Mouse (Mus musculus): ENCODE data around the gene Oas2. TPM values are rescaled to one million over a fixed set of nuclear protein-coding genes. Genes with fewer than 3 reads are reported as not detected.

Gene Oas2
- polyA plus RNA-seq, 1 experiment from 2014 or later = 0.08 TPM

GRCm38 (mm10) chr5:120721005-120721404 is 28.6 kb downstream of the Oas2 start:
- 66% methylated on average over 7 of the region's 7 CpGs for WGBS
- no peak overlapping the region for H3K4me3 ChIP-seq
- no peak for ATAC-seq (replicated peaks)

GRCm38 (mm10) chr5:120718600-120719378 is 30.9 kb downstream of the Oas2 start:
- Histone ChIP-seq H3K27ac (replicated peaks) (no peak overlapping the region), H3K4me2 (replicated peaks) (no peak overlapping the region), H3K36me3 (no peaks in the 10 kb centered on the region), H3K27me3 (no peaks in the 10 kb centered on the region), H3K9me3 (no peaks in the 10 kb centered on the region), H3K9ac (replicated peaks) (no peak overlapping the region), H3K4me1 (peaks cover 15% of the 10 kb centered on the region), H3K4me3 (no peak overlapping the region)
- 51% methylated on average over 15 of the region's 15 CpGs for WGBS
- ATAC-seq (replicated peaks) = no peak

More at GRCm38 (mm10) chr5:120721005-120721404, 28.6 kb downstream of the Oas2 start:
- Histone ChIP-seq H3K27me3 (no peaks in the 10 kb centered on the region), H3K36me3 (no peaks in the 10 kb centered on the region), H3K9ac (replicated peaks) (no peak overlapping the region), H3K27ac (replicated peaks) (no peak overlapping the region), H3K9me3 (no peaks in the 10 kb centered on the region), H3K4me1 (peaks cover 9% of the 10 kb centered on the region), H3K4me2 (replicated peaks) (no peak overlapping the region)

- no peak overlapping the region for H3K4me3 ChIP-seq
- no peak overlapping the region for H3K27ac ChIP-seq (replicated peaks)
- ATAC-seq (replicated peaks) = no peak
- WGBS = 62% methylated on average over 10 of the region's 10 CpGs
- H3K9ac ChIP-seq (replicated peaks) = no peak overlapping the region
- no peaks in the 10 kb centered on the region for H3K9me3 ChIP-seq
- H3K4me1 ChIP-seq = peaks cover 15% of the 10 kb centered on the region
- H3K27me3 ChIP-seq = 0 out of 2 replicates have a peak, but pooled peaks cover 3% of the 10 kb centered on the region
- no peaks in the 10 kb centered on the region for H3K36me3 ChIP-seq
- no peak overlapping the region for H3K4me2 ChIP-seq (replicated peaks)
Observed at GRCm38 (mm10) chr5:120717136-120717535, 32.5 kb downstream of the Oas2 start.

- 4% methylated on average over 16 of the region's 16 CpGs for WGBS
- H3K27me3 ChIP-seq = 0 out of 2 replicates have a peak, but pooled peaks cover 3% of the 10 kb centered on the region
- no peaks in the 10 kb centered on the region for H3K36me3 ChIP-seq
- no peak for ATAC-seq (replicated peaks)
- no peak overlapping the region for H3K4me2 ChIP-seq (replicated peaks)
- no peaks in the 10 kb centered on the region for H3K9me3 ChIP-seq
- H3K27ac ChIP-seq (replicated peaks) = no peak overlapping the region
- H3K4me1 ChIP-seq = peaks cover 39% of the 10 kb centered on the region
- no peak overlapping the region for H3K9ac ChIP-seq (replicated peaks)
- H3K4me3 ChIP-seq = no peak overlapping the region
Observed at GRCm38 (mm10) chr5:120714314-120714713, 35.3 kb downstream of the Oas2 start.

GRCm38 (mm10) chr5:120712721-120713120 is 36.9 kb downstream of the Oas2 start:
- Histone ChIP-seq H3K9ac (replicated peaks) (no peak overlapping the region), H3K27me3 (0 out of 2 replicates have a peak, but pooled peaks cover 3% of the 10 kb centered on the region), H3K9me3 (no peaks in the 10 kb centered on the region), H3K4me3 (no peak overlapping the region), H3K27ac (replicated peaks) (no peak overlapping the region), H3K36me3 (no peaks in the 10 kb centered on the region), H3K4me2 (replicated peaks) (no peak overlapping the region), H3K4me1 (peaks cover 55% of the 10 kb centered on the region)
- 52% methylated on average over 8 of the region's 8 CpGs for WGBS
- no peak for ATAC-seq (replicated peaks)

- 0 out of 2 replicates have a peak, but pooled peaks have one; percentile 12 for ATAC-seq (replicated peaks)
- H3K27ac ChIP-seq (replicated peaks) = peak within 1 kb of the TSS; percentile 85
- 0 out of 2 replicates have a peak, but pooled peaks cover 3% of the 10 kb centered on the region for H3K27me3 ChIP-seq
- H3K4me1 ChIP-seq = peaks cover 57% of the 10 kb centered on the region
- no peaks in the 10 kb centered on the region for H3K36me3 ChIP-seq
- 30% methylated on average over 3 of the region's 3 CpGs for WGBS
- H3K9me3 ChIP-seq = no peaks in the 10 kb centered on the region
- peak within 1 kb of the TSS; percentile 80 for H3K9ac ChIP-seq (replicated peaks)
- H3K4me2 ChIP-seq (replicated peaks) = peak within 1 kb of the TSS; percentile 90
- peak within 1 kb of the TSS; percentile 81 for H3K4me3 ChIP-seq
Observed at GRCm38 (mm10) chr5:120711827-120712226, 37.8 kb downstream of the Oas2 start, which contains the start of gene Dtx1. TSS of gene Dtx1 (minus strand) at chr5:120711927.

GRCm38 (mm10) chr5:120711416-120711815 is 38.2 kb downstream of the Oas2 start:
- Histone ChIP-seq H3K9me3 (no peaks in the 10 kb centered on the region), H3K4me3 (peak overlapping the region; percentile 81), H3K4me2 (replicated peaks) (peak overlapping the region; percentile 90), H3K9ac (replicated peaks) (peak overlapping the region; percentile 80), H3K36me3 (no peaks in the 10 kb centered on the region), H3K4me1 (peaks cover 59% of the 10 kb centered on the region), H3K27ac (replicated peaks) (peak overlapping the region; percentile 85), H3K27me3 (0 out of 2 replicates have a peak, but pooled peaks cover 3% of the 10 kb centered on the region)
- under 1% methylated on average over 41 of the region's 43 CpGs for WGBS
- peak; percentile 68 for ATAC-seq (replicated peaks)

GRCm38 (mm10) chr5:120710826-120711248 is 38.8 kb downstream of the Oas2 start:
- H3K27me3 ChIP-seq = 0 out of 2 replicates have a peak, but pooled peaks cover 3% of the 10 kb centered on the region
- under 1% methylated on average over 31 of the region's 34 CpGs for WGBS
- ATAC-seq (replicated peaks) = peak; percentile 44

GRCm38 (mm10) chr5:120710161-120710825 is 39.4 kb downstream of the Oas2 start:
- no peaks in the 10 kb centered on the region for H3K36me3 ChIP-seq
- WGBS = 2% methylated on average over 40 of the region's 40 CpGs
- H3K4me3 ChIP-seq = peak overlapping the region; percentile 81
- no peaks in the 10 kb centered on the region for H3K9me3 ChIP-seq
- H3K4me2 ChIP-seq (replicated peaks) = peak overlapping the region; percentile 90
- 0 out of 2 replicates have a peak, but pooled peaks cover 3% of the 10 kb centered on the region for H3K27me3 ChIP-seq
- peaks cover 69% of the 10 kb centered on the region for H3K4me1 ChIP-seq
- H3K27ac ChIP-seq (replicated peaks) = peak overlapping the region; percentile 85
- peak overlapping the region; percentile 80 for H3K9ac ChIP-seq (replicated peaks)
- ATAC-seq (replicated peaks) = peak; percentile 21

More at GRCm38 (mm10) chr5:120710826-120711248, 38.8 kb downstream of the Oas2 start:
- no peaks in the 10 kb centered on the region for H3K9me3 ChIP-seq
- peak overlapping the region; percentile 80 for H3K9ac ChIP-seq (replicated peaks)
- H3K4me2 ChIP-seq (replicated peaks) = peak overlapping the region; percentile 90
- no peaks in the 10 kb centered on the region for H3K36me3 ChIP-seq
- H3K4me3 ChIP-seq = peak overlapping the region; percentile 81
- peaks cover 64% of the 10 kb centered on the region for H3K4me1 ChIP-seq
- peak overlapping the region; percentile 85 for H3K27ac ChIP-seq (replicated peaks)

GRCm38 (mm10) chr5:120706976-120707375 is 42.7 kb downstream of the Oas2 start:
- H3K9me3 ChIP-seq = no peaks in the 10 kb centered on the region
- H3K4me2 ChIP-seq (replicated peaks) = peak overlapping the region; percentile 41
- no peaks in the 10 kb centered on the region for H3K27me3 ChIP-seq
- H3K9ac ChIP-seq (replicated peaks) = peak overlapping the region; percentile 3; the same call in 1 of the 2 replicates
- no peaks in the 10 kb centered on the region for H3K36me3 ChIP-seq
- 0 out of 2 replicates have a peak overlapping the region, but pooled peaks have one; percentile 14 for H3K27ac ChIP-seq (replicated peaks)
- ATAC-seq (replicated peaks) = no peak
- H3K4me3 ChIP-seq = peak overlapping the region; percentile 16
- peaks cover 80% of the 10 kb centered on the region for H3K4me1 ChIP-seq
- WGBS = 34% methylated on average over 13 of the region's 13 CpGs

GRCm38 (mm10) chr5:120706541-120706940 is 43.1 kb downstream of the Oas2 start:
- 3% methylated on average over 16 of the region's 16 CpGs for WGBS
- peaks cover 77% of the 10 kb centered on the region for H3K4me1 ChIP-seq
- peak overlapping the region; percentile 3; the same call in 1 of the 2 replicates for H3K9ac ChIP-seq (replicated peaks)

GRCm38 (mm10) chr5:120704421-120704820 is 45.2 kb downstream of the Oas2 start:
- H3K4me3 ChIP-seq = no peak overlapping the region
- H3K36me3 ChIP-seq = no peaks in the 10 kb centered on the region
- no peak overlapping the region for H3K9ac ChIP-seq (replicated peaks)
- no peak for ATAC-seq (replicated peaks)
- 55% methylated on average over 6 of the region's 6 CpGs for WGBS
- H3K4me2 ChIP-seq (replicated peaks) = no peak overlapping the region
- H3K4me1 ChIP-seq = peaks cover 72% of the 10 kb centered on the region
- no peaks in the 10 kb centered on the region for H3K27me3 ChIP-seq
- H3K9me3 ChIP-seq = no peaks in the 10 kb centered on the region
- no peak overlapping the region for H3K27ac ChIP-seq (replicated peaks)

More at GRCm38 (mm10) chr5:120706541-120706940, 43.1 kb downstream of the Oas2 start:
- Histone ChIP-seq H3K27me3 (no peaks in the 10 kb centered on the region), H3K9me3 (no peaks in the 10 kb centered on the region), H3K4me2 (replicated peaks) (peak overlapping the region; percentile 41), H3K27ac (replicated peaks) (0 out of 2 replicates have a peak overlapping the region, but pooled peaks have one; percentile 14), H3K36me3 (no peaks in the 10 kb centered on the region), H3K4me3 (peak overlapping the region; percentile 16)
- no peak for ATAC-seq (replicated peaks)
